Mouse (Mus musculus): ENCODE data around the gene Trnt1. TPM values are rescaled to one million over a fixed set of nuclear protein-coding genes. Genes with fewer than 3 reads are reported as not detected.

The Trnt1 gene
- polyA plus RNA-seq, 1 experiment from 2014 or later = 49.2 TPM

DNA sequence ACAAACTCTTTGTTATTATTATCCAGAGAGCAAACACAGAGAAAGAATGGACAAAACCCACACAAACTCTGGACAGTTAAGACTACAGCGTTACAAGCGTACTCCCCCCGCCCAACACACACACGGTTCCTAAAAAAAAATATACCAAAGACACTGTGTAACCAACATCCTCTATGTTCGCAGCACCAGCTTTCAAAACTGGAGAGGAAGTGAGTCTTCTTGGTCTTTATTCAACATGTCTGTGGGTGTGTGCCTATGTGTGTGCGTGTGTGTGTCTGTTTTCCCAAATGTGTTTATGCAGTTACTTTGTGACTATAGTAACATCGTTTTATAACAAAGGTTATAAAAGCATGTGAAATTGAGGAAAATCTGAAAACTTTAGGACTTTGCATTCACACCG lies 22.5 kb downstream of the Trnt1 start:
- Histone ChIP-seq H3K9ac (no peak overlapping the region), H3K27ac (no peak overlapping the region), H3K36me3 (peaks cover 37% of the 10 kb centered on the region), H3K27me3 (no peaks in the 10 kb centered on the region), H3K4me2 (no peak overlapping the region), H3K4me1 (replicated peaks) (0 out of 2 replicates have a peak, but pooled peaks cover 2% of the 10 kb centered on the region), H3K4me3 (replicated peaks) (no peak overlapping the region), H3K9me3 (replicated peaks) (no peaks in the 10 kb centered on the region)
- 77% methylated on average over 8 of the region's 8 CpGs for WGBS (ENCODE audit: insufficient replicate concordance)
- DNase-seq (no peak), ATAC-seq (ENCODE audit: low read depth) (no peak)

DNA sequence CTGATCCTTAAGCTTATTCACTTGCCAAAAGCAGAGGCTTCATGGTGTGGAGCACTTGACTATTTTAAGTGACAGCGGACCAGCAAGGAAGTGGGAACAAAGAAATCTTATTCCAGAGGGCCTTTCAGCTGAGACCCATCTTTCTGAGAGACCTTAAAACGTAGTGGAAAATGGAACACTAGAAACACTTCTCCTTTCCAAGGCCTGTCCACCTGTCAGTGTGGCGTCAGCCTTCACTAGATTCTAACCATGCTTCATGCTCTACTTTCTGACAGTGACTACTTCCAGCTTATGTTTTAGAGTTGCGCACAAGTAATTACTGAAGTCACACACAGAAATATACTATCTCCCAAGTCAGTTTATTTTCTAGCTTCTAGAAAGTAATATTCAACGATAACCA lies 23.6 kb downstream of the Trnt1 start:
- Histone ChIP-seq H3K4me3 (replicated peaks) (no peak overlapping the region), H3K4me2 (no peak overlapping the region), H3K27ac (no peak overlapping the region), H3K9ac (no peak overlapping the region), H3K36me3 (peaks cover 37% of the 10 kb centered on the region), H3K27me3 (no peaks in the 10 kb centered on the region), H3K4me1 (replicated peaks) (0 out of 2 replicates have a peak, but pooled peaks cover 4% of the 10 kb centered on the region), H3K9me3 (replicated peaks) (no peaks in the 10 kb centered on the region)
- ATAC-seq (ENCODE audit: low read depth) (no peak), DNase-seq (no peak)
- WGBS (ENCODE audit: insufficient replicate concordance) = 84% methylated on average over 5 of the region's 5 CpGs

- WGBS (ENCODE audit: insufficient replicate concordance) = 85% methylated on average over 7 of the region's 7 CpGs
- H3K36me3 ChIP-seq = peaks cover 36% of the 10 kb centered on the region
Measured at GRCm38 (mm10) chr6:106793088-106793487, 24.2 kb downstream of the Trnt1 start.

GRCm38 (mm10) chr6:106793621-106794020 lies 24.7 kb downstream of the Trnt1 start:
- peaks cover 32% of the 10 kb centered on the region for H3K36me3 ChIP-seq

More at GRCm38 (mm10) chr6:106793088-106793487, 24.2 kb downstream of the Trnt1 start:
- ATAC-seq (ENCODE audit: low read depth) = no peak
- Histone ChIP-seq H3K27ac (no peak overlapping the region), H3K9me3 (replicated peaks) (no peaks in the 10 kb centered on the region), H3K4me1 (replicated peaks) (peaks cover 4% of the 10 kb centered on the region; the same call in 1 of the 2 replicates), H3K4me2 (no peak overlapping the region), H3K4me3 (replicated peaks) (no peak overlapping the region), H3K27me3 (no peaks in the 10 kb centered on the region), H3K9ac (no peak overlapping the region)
- DNase-seq = no peak

GRCm38 (mm10) chr6:106794094-106794814 lies 25.3 kb downstream of the Trnt1 start:
- ATAC-seq (ENCODE audit: low read depth) (no peak), DNase-seq (no peak)
- WGBS (ENCODE audit: insufficient replicate concordance) = 64% methylated on average over 13 of the region's 13 CpGs
- H3K36me3 ChIP-seq = peaks cover 32% of the 10 kb centered on the region
- no peak overlapping the region for H3K4me3 ChIP-seq (replicated peaks)
- no peaks in the 10 kb centered on the region for H3K27me3 ChIP-seq
- no peak overlapping the region for H3K4me2 ChIP-seq
- H3K4me1 ChIP-seq (replicated peaks) = peaks cover 15% of the 10 kb centered on the region
- H3K27ac ChIP-seq = no peak overlapping the region
- no peaks in the 10 kb centered on the region for H3K9me3 ChIP-seq (replicated peaks)
- no peak overlapping the region for H3K9ac ChIP-seq

More at GRCm38 (mm10) chr6:106793621-106794020, 24.7 kb downstream of the Trnt1 start:
- Histone ChIP-seq H3K27ac (no peak overlapping the region), H3K27me3 (no peaks in the 10 kb centered on the region), H3K9ac (no peak overlapping the region), H3K4me3 (replicated peaks) (no peak overlapping the region), H3K4me2 (no peak overlapping the region), H3K4me1 (replicated peaks) (peaks cover 8% of the 10 kb centered on the region), H3K9me3 (replicated peaks) (no peaks in the 10 kb centered on the region)
- ATAC-seq (ENCODE audit: low read depth) (no peak), DNase-seq (no peak)
- 90% methylated on average over 10 of the region's 10 CpGs for WGBS (ENCODE audit: insufficient replicate concordance)

DNA sequence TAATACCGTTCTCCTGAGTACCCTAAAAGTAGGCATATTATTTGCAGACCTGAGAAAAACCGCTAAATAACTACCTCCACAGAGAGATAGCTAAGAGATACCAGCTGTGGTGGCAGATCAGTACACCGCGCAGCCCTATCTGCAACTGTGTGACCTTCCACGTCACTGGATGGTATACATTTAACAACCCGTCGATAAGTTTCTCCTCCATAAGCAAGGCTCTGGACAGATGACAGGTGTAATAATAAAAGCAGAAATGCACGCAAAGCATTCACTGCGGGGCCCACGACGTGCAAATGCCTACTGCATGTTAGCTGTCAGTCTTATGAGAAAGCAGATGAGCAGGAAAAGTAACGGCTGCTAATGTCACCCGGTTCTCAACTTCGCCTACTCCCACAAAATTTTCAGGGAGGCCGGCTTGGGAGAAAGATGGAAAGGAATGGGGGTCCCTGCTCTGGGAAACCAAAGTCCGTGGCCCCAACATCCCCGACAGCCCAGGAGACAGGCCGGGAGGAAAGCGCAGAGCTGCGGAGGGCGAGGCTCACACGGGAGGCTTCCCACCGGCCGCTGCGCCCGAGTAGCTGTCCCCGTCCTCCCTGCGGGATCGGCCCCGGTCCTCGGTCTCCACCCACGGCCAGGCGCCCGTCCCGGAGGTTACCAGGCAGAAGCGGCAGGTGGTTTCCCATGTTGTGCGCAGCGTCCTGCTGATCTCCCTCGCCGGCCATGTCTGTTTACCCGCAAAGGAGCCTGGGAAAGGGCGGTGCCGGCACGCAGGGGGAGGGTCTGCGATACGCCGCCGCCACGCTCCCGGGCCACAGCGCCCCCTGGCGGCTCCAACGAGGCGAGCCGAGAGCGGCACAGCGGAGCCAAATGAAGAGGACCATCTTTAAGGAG lies 30.7 kb downstream of the Trnt1 start, which contains the start of gene Crbn:
Crbn (minus strand) TSS at position 745 of the 894 bp plus-strand sequence.
- Histone ChIP-seq H3K9ac (peak within 1 kb of the TSS; percentile 83), H3K9me3 (replicated peaks) (no peaks in the 10 kb centered on the region), H3K4me1 (replicated peaks) (peaks cover 18% of the 10 kb centered on the region), H3K27me3 (no peaks in the 10 kb centered on the region), H3K4me3 (replicated peaks) (peak within 1 kb of the TSS; percentile 88), H3K4me2 (peak within 1 kb of the TSS; percentile 86), H3K27ac (peak within 1 kb of the TSS; percentile 63), H3K36me3 (peaks cover 5% of the 10 kb centered on the region; the same call in 1 of the 2 replicates)
- WGBS (ENCODE audit: insufficient replicate concordance) = under 1% methylated on average over 57 of the region's 57 CpGs
- DNase-seq (peak; percentile 83), ATAC-seq (ENCODE audit: low read depth) (peak; percentile 94)

GRCm38 (mm10) chr6:106800227-106800557 lies 31.3 kb downstream of the Trnt1 start:
- Histone ChIP-seq H3K36me3 (no peaks in the 10 kb centered on the region), H3K4me1 (replicated peaks) (peaks cover 18% of the 10 kb centered on the region), H3K27me3 (no peaks in the 10 kb centered on the region), H3K9me3 (replicated peaks) (no peaks in the 10 kb centered on the region), H3K4me3 (replicated peaks) (peak overlapping the region; percentile 88), H3K4me2 (peak overlapping the region; percentile 86), H3K9ac (no peak overlapping the region), H3K27ac (no peak overlapping the region)
- WGBS (ENCODE audit: insufficient replicate concordance) = 43% methylated on average over 5 of the region's 5 CpGs
- DNase-seq = no peak
- no peak for ATAC-seq (ENCODE audit: low read depth)

DNA sequence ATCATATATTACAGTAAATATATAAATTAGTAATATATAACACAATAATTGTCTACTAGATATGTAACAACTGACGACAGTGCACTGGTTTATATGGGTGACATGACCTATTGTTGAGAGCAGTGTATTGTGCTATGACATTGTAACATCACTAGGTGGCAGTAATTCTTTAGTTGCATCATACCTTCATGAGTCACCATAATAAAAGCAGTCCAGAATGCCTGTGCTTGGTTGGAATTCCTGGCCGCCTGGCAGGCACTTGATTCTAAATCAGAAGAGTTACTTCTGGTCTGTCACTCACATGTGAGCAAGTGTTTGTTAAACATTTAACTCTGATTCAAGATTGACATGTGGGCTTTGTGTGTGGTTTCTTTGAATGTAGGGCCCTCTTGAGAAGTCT lies 36.0 kb downstream of the Trnt1 start:
- no peaks in the 10 kb centered on the region for H3K9me3 ChIP-seq (replicated peaks)
- H3K36me3 ChIP-seq = no peaks in the 10 kb centered on the region
- H3K4me1 ChIP-seq (replicated peaks) = 0 out of 2 replicates have a peak, but pooled peaks cover 2% of the 10 kb centered on the region
- no peak overlapping the region for H3K4me3 ChIP-seq (replicated peaks)
- no peak overlapping the region for H3K27ac ChIP-seq
- WGBS (ENCODE audit: insufficient replicate concordance) = 29% methylated on average over 2 of the region's 2 CpGs
- H3K27me3 ChIP-seq = no peaks in the 10 kb centered on the region
- H3K4me2 ChIP-seq = no peak overlapping the region
- no peak overlapping the region for H3K9ac ChIP-seq
- no peak for DNase-seq
- no peak for ATAC-seq (ENCODE audit: low read depth)

- no peak overlapping the region for H3K9ac ChIP-seq
- DNase-seq (no peak), ATAC-seq (ENCODE audit: low read depth) (no peak)
- no peaks in the 10 kb centered on the region for H3K4me1 ChIP-seq (replicated peaks)
- no peak overlapping the region for H3K4me3 ChIP-seq (replicated peaks)
- no peaks in the 10 kb centered on the region for H3K9me3 ChIP-seq (replicated peaks)
- no peaks in the 10 kb centered on the region for H3K27me3 ChIP-seq
- no peaks in the 10 kb centered on the region for H3K36me3 ChIP-seq
- no peak overlapping the region for H3K27ac ChIP-seq
- 46% methylated on average over 2 of the region's 2 CpGs for WGBS (ENCODE audit: insufficient replicate concordance)
- H3K4me2 ChIP-seq = no peak overlapping the region
Measured at GRCm38 (mm10) chr6:106809161-106809560, 40.2 kb downstream of the Trnt1 start.

GRCm38 (mm10) chr6:106810686-106811085 lies 41.8 kb downstream of the Trnt1 start:
- H3K9ac ChIP-seq = no peak overlapping the region
- DNase-seq = no peak
- H3K9me3 ChIP-seq (replicated peaks) = no peaks in the 10 kb centered on the region
- no peak overlapping the region for H3K27ac ChIP-seq
- H3K4me3 ChIP-seq (replicated peaks) = no peak overlapping the region
- no peaks in the 10 kb centered on the region for H3K36me3 ChIP-seq
- no peak for ATAC-seq (ENCODE audit: low read depth)
- no peaks in the 10 kb centered on the region for H3K27me3 ChIP-seq
- WGBS (ENCODE audit: insufficient replicate concordance) = 64% methylated on average over 3 of the region's 3 CpGs
- no peaks in the 10 kb centered on the region for H3K4me1 ChIP-seq (replicated peaks)
- no peak overlapping the region for H3K4me2 ChIP-seq

- Histone ChIP-seq H3K4me1 (replicated peaks) (no peaks in the 10 kb centered on the region), H3K27ac (no peak overlapping the region), H3K9ac (no peak overlapping the region), H3K4me3 (replicated peaks) (no peak overlapping the region), H3K4me2 (no peak overlapping the region), H3K36me3 (no peaks in the 10 kb centered on the region), H3K9me3 (replicated peaks) (no peaks in the 10 kb centered on the region), H3K27me3 (no peaks in the 10 kb centered on the region)
- ATAC-seq (ENCODE audit: low read depth) (no peak), DNase-seq (no peak)
Measured at GRCm38 (mm10) chr6:106819246-106819645, 50.3 kb downstream of the Trnt1 start.
